Comparison of ENCODE assay signal across 37 mouse cellular contexts in genomic region chr8:82945867-82946266, GRCm38 (mm10).
A peak's percentile ranks its signal among the peaks of the same experiment; 100 is the strongest.
DNase-seq lines count a peak whose midpoint lies in the region; ATAC-seq and TF ChIP-seq lines count a peak whose summit lies in the region.
"Had no signal": no experiment of that assay in that cellular context is flagged by ENCODE, and none has a peak within 500 bp of the region (broad histone marks: within the 10 kb centered on the region; RNA-seq: fewer than 3 reads in every experiment).

No protein-coding gene starts in this region.

- H3K4me1 ChIP-seq in kidney, postnatal 0 days (replicated peaks; ENCODE audit: insufficient read depth, low read length) = peaks cover 17% of the 10 kb centered on the region
- H3K4me1 ChIP-seq in kidney, embryonic 14.5 days (ENCODE audit: control insufficient read depth, insufficient read depth, low read length) = peaks cover 11% of the 10 kb centered on the region; the same call in 1 of the 2 replicates
- H3K4me1 ChIP-seq in embryonic facial prominence, embryonic 12.5 days = peaks cover 43% of the 10 kb centered on the region
- H3K4me1 ChIP-seq in limb, embryonic 10.5 days = peaks cover 39% of the 10 kb centered on the region
- H3K4me1 ChIP-seq: heart, embryonic 10.5 days; liver, embryonic 15.5 days had no signal

- TF ChIP-seq CTCF in kidney, postnatal 0 days (IDR thresholded peaks at IDR 0.05; ENCODE audit: low read depth) = no peak

- WGBS in kidney, postnatal 0 days = 83% methylated on average over 3 of the region's 3 CpGs
- WGBS in kidney, embryonic 14.5 days = 76% methylated on average over 3 of the region's 3 CpGs
- 41% methylated on average over 3 of the region's 3 CpGs for WGBS in embryonic facial prominence, embryonic 12.5 days
- WGBS in limb, embryonic 10.5 days = 28% methylated on average over 3 of the region's 3 CpGs

- no peak overlapping the region for H3K9ac ChIP-seq in kidney, postnatal 0 days (ENCODE audit: low read depth, low read length)
- H3K9ac ChIP-seq in kidney, embryonic 14.5 days (ENCODE audit: low read depth, low read length) = no peak overlapping the region
- H3K9ac ChIP-seq in embryonic facial prominence, embryonic 12.5 days = no peak overlapping the region
- H3K9ac ChIP-seq: forebrain, embryonic 12.5 days; forebrain, postnatal 0 days; heart, embryonic 15.5 days; hindbrain, embryonic 12.5 days; intestine, embryonic 15.5 days; liver, embryonic 15.5 days; lung, embryonic 14.5 days; neural tube, embryonic 12.5 days had no signal

- H3K27me3 ChIP-seq in kidney, postnatal 0 days (ENCODE audit: insufficient read depth, low read length) = no peaks in the 10 kb centered on the region
- no peaks in the 10 kb centered on the region for H3K27me3 ChIP-seq in kidney, embryonic 14.5 days (ENCODE audit: control insufficient read depth, insufficient read depth, low read length)
- H3K27me3 ChIP-seq in embryonic facial prominence, embryonic 12.5 days = no peaks in the 10 kb centered on the region
- no peaks in the 10 kb centered on the region for H3K27me3 ChIP-seq in limb, embryonic 10.5 days (ENCODE audit: low read depth, poor library complexity, severe bottlenecking)
- H3K27me3 ChIP-seq: forebrain, embryonic 12.5 days; heart, embryonic 15.5 days; hindbrain, embryonic 12.5 days; intestine, embryonic 15.5 days; liver, embryonic 15.5 days; neural tube, embryonic 12.5 days had no signal

- H3K4me3 ChIP-seq in kidney, postnatal 0 days (replicated peaks; ENCODE audit: low read depth, low read length) = no peak overlapping the region
- H3K4me3 ChIP-seq in kidney, embryonic 14.5 days (ENCODE audit: low read length) = no peak overlapping the region
- H3K4me3 ChIP-seq in embryonic facial prominence, embryonic 12.5 days = no peak overlapping the region
- no peak overlapping the region for H3K4me3 ChIP-seq in limb, embryonic 10.5 days
- H3K4me3 ChIP-seq: erythroblast, embryonic 14.5 days; forebrain, embryonic 12.5 days; heart, embryonic 10.5 days; heart, embryonic 15.5 days; hindbrain, embryonic 12.5 days; intestine, embryonic 15.5 days; layer of hippocampus, adult 2 months; left cerebral cortex, adult 2 months; liver, embryonic 15.5 days; neural tube, embryonic 12.5 days had no signal

- H3K36me3 ChIP-seq in kidney, postnatal 0 days (ENCODE audit: insufficient read depth, low read length) = no peaks in the 10 kb centered on the region
- no peaks in the 10 kb centered on the region for H3K36me3 ChIP-seq in kidney, embryonic 14.5 days (ENCODE audit: control insufficient read depth, insufficient read depth, low read length)
- H3K36me3 ChIP-seq in embryonic facial prominence, embryonic 12.5 days = no peaks in the 10 kb centered on the region
- H3K36me3 ChIP-seq in limb, embryonic 10.5 days = no peaks in the 10 kb centered on the region
- H3K36me3 ChIP-seq: forebrain, embryonic 12.5 days; heart, embryonic 10.5 days; heart, embryonic 15.5 days; hindbrain, embryonic 12.5 days; intestine, embryonic 15.5 days; liver, embryonic 15.5 days; neural tube, embryonic 12.5 days had no signal

- H3K4me2 ChIP-seq in kidney, postnatal 0 days (ENCODE audit: low read length) = no peak overlapping the region
- no peak overlapping the region for H3K4me2 ChIP-seq in kidney, embryonic 14.5 days (replicated peaks; ENCODE audit: low read depth, low read length)
- 0 out of 2 replicates have a peak overlapping the region, but pooled peaks have one; percentile 6 for H3K4me2 ChIP-seq in embryonic facial prominence, embryonic 12.5 days (replicated peaks)
- H3K4me2 ChIP-seq: forebrain, embryonic 12.5 days; heart, embryonic 15.5 days; hindbrain, embryonic 12.5 days; intestine, embryonic 15.5 days; liver, embryonic 15.5 days; lung, embryonic 14.5 days; midbrain, embryonic 11.5 days; neural tube, embryonic 12.5 days had no signal

- ATAC-seq in kidney, postnatal 0 days (replicated peaks; ENCODE audit: low FRiP score, low read depth) = no peak
- ATAC-seq in kidney, embryonic 14.5 days (ENCODE audit: low FRiP score, low TSS enrichment) = no peak
- no peak for ATAC-seq in embryonic facial prominence, embryonic 12.5 days (ENCODE audit: insufficient number of reproducible peaks, insufficient read depth, low FRiP score, low TSS enrichment)
- ATAC-seq: activated CD4-positive, CD25-positive, alpha-beta regulatory T cell, adult 4 months; forebrain, postnatal 0 days; hindbrain, postnatal 0 days; intestine, embryonic 15.5 days; midbrain, embryonic 16.5 days had no signal

- H3K9me3 ChIP-seq in kidney, postnatal 0 days (replicated peaks; ENCODE audit: low read length) = no peaks in the 10 kb centered on the region
- no peaks in the 10 kb centered on the region for H3K9me3 ChIP-seq in kidney, embryonic 14.5 days (ENCODE audit: control insufficient read depth, low read length)
- H3K9me3 ChIP-seq in embryonic facial prominence, embryonic 12.5 days = no peaks in the 10 kb centered on the region
- H3K9me3 ChIP-seq in limb, embryonic 10.5 days (replicated peaks) = no peaks in the 10 kb centered on the region
- H3K9me3 ChIP-seq: forebrain, embryonic 12.5 days; heart, embryonic 10.5 days; heart, embryonic 15.5 days; hindbrain, embryonic 12.5 days; intestine, embryonic 15.5 days; liver, embryonic 15.5 days; neural tube, embryonic 12.5 days had no signal

- no peak overlapping the region for H3K27ac ChIP-seq in kidney, postnatal 0 days
- no peak overlapping the region for H3K27ac ChIP-seq in kidney, embryonic 14.5 days (ENCODE audit: low read depth, low read length)
- 0 out of 2 replicates have a peak overlapping the region, but pooled peaks have one; percentile 9 for H3K27ac ChIP-seq in embryonic facial prominence, embryonic 12.5 days
- H3K27ac ChIP-seq in limb, embryonic 10.5 days = peak overlapping the region; percentile 73
- H3K27ac ChIP-seq: forebrain, embryonic 12.5 days; heart, embryonic 10.5 days; heart, embryonic 15.5 days; hindbrain, embryonic 12.5 days; hindbrain, postnatal 0 days; intestine, embryonic 15.5 days; layer of hippocampus, adult 2 months; left cerebral cortex, adult 2 months; liver, embryonic 15.5 days; neural tube, embryonic 12.5 days had no signal

- peak; percentile 38 for DNase-seq in kidney, postnatal 0 days (ENCODE audit: low spot score)
- DNase-seq in limb, embryonic 10.5 days (ENCODE audit: low spot score) = no peak
- DNase-seq in thymus, postnatal 0 days (ENCODE audit: low spot score) = no peak
- DNase-seq in lung, postnatal 4 days = no peak
- DNase-seq: adrenal gland, adult 2 months; adrenal gland, postnatal 36 days; B cell, adult 2 months; cerebellum, adult 2 months; cerebellum, postnatal 14 days; forebrain, postnatal 0 days; gastrocnemius, postnatal 14 days; heart, postnatal 36 days; kidney, adult 2 months; kidney, postnatal 14 days; liver; lung, embryonic 14.5 days; lung, postnatal 14 days; right cerebral cortex, adult 18-20 months; spleen, adult 18-20 months; thymus, adult 18-20 months; thymus, postnatal 36 days had no signal

Comparison
In these comparisons a context has a peak if more than half of its experiments do, and no peak if none do; other contexts are left out.
1. H3K27ac ChIP-seq: peak in embryonic facial prominence, embryonic 12.5 days (single experiment) and limb, embryonic 10.5 days (single experiment); none in kidney, postnatal 0 days (single experiment) and kidney, embryonic 14.5 days (single experiment).